Mouse (Mus musculus) MEL (cell line): ENCODE measurements at regions not wholly inside any gene's neighbourhood (a gene's known extent, or its start where the extent isn't known, plus 50 kb on each side); places are given as distances from the start of the nearest gene placed in this dataset.

Experiments used
- DNase-seq: peaks from one replicate; pipeline ENCODE4 v3.0.0; 2011; ENCODE audit warnings: low read depth, low spot score
- H3K27ac ChIP-seq: 2 replicates; pipeline ENCODE4 v1.5.1; 2012; ENCODE audit warnings: low read depth, mild to moderate bottlenecking, control low read depth, low read length, moderate library complexity; ENCODE audit not compliant: control insufficient read depth
- H3K27me3 ChIP-seq, 2 experiments: fragments of 150-350 bp in 1 of 2; sonication (generic) in 1 of 2; 2 replicates each; pipeline ENCODE4 v1.6.1; 2012; ENCODE audit warnings: low read length in 2 of 2, mild to moderate bottlenecking in 2 of 2, improper control_type of control experiment in 1 of 2, moderate library complexity in 1 of 2; ENCODE audit not compliant: insufficient read depth in 2 of 2, control insufficient read depth in 1 of 2
- H3K36me3 ChIP-seq, 2 experiments: 2 replicates each; pipeline ENCODE4 v1.6.1; 2012 to 2014; ENCODE audit warnings: low read length in 2 of 2, improper control_type of control experiment in 1 of 2, inconsistent platforms in 1 of 2, mild to moderate bottlenecking in 1 of 2; ENCODE audit not compliant: insufficient read depth in 2 of 2, control insufficient read depth in 1 of 2
- H3K4me1 ChIP-seq, 2 experiments: fragments of 150-350 bp in 1 of 2; sonication (generic) in 1 of 2; 2 replicates each; pipeline ENCODE4 v1.6.1; 2012; ENCODE audit warnings: low read length in 2 of 2, improper control_type of control experiment in 1 of 2, mild to moderate bottlenecking in 1 of 2; ENCODE audit not compliant: insufficient read depth in 2 of 2, control insufficient read depth in 1 of 2
- H3K4me3 ChIP-seq, 2 experiments: fragments of 150-350 bp in 1 of 2; sonication (generic) in 1 of 2; 2 replicates each; pipeline ENCODE4 v1.5.1; 2012; ENCODE audit warnings: low read depth in 2 of 2, low read length in 2 of 2, mild to moderate bottlenecking in 2 of 2, moderate library complexity in 2 of 2, control low read depth in 1 of 2, improper control_type of control experiment in 1 of 2; ENCODE audit not compliant: control insufficient read depth in 1 of 2, insufficient read depth in 1 of 2
- H3K79me2 ChIP-seq: 2 replicates; pipeline ENCODE4 v1.6.1; 2012; ENCODE audit warnings: mild to moderate bottlenecking, low read length, moderate library complexity; ENCODE audit not compliant: control insufficient read depth, poor library complexity, insufficient read depth
- H3K9ac ChIP-seq: 2 replicates; pipeline ENCODE4 v1.6.1; 2012; ENCODE audit warnings: low read depth, mild to moderate bottlenecking, control low read depth, low read length, moderate library complexity; ENCODE audit not compliant: control insufficient read depth, poor library complexity, severe bottlenecking
- H3K9me3 ChIP-seq: fragments of 150-350 bp; sonication (generic); replicated peaks from 2 replicates; pipeline ENCODE4 v1.6.1; 2012; ENCODE audit warnings: mild to moderate bottlenecking, low read length, improper control_type of control experiment, moderate library complexity; ENCODE audit not compliant: insufficient read depth
- BHLHE40 ChIP-seq: IDR thresholded peaks from 2 replicates; pipeline ENCODE4 v1.6.1; 2012; ENCODE audit warnings: low read depth, mild to moderate bottlenecking, inconsistent platforms, low read length, improper control_type of control experiment, borderline replicate concordance
- CTCF ChIP-seq, 3 experiments: IDR thresholded peaks in 2 of 3; conservative IDR thresholded peaks in 1 of 3; 2 replicates each; pipeline ENCODE4 v1.5.1; 2011 to 2012; ENCODE audit warnings: low read length in 3 of 3, low read depth in 2 of 3, mild to moderate bottlenecking in 2 of 3, improper control_type of control experiment in 1 of 3, inconsistent platforms in 1 of 3, mixed read lengths in 1 of 3, moderate library complexity in 1 of 3; ENCODE audit not compliant: control insufficient read depth in 1 of 3, insufficient read depth in 1 of 3, poor library complexity in 1 of 3, severe bottlenecking in 1 of 3
- ETS1 ChIP-seq: IDR thresholded peaks from 2 replicates; pipeline ENCODE4 v1.6.1; 2012; ENCODE audit warnings: low read depth, mild to moderate bottlenecking, inconsistent platforms, low read length, improper control_type of control experiment, moderate library complexity
- GATA1 ChIP-seq: IDR thresholded peaks from 2 replicates; pipeline ENCODE4 v1.6.1; 2011; ENCODE audit warnings: low read depth, low read length, improper control_type of control experiment
- KAT2A ChIP-seq: conservative IDR thresholded peaks from 2 replicates; pipeline ENCODE4 v1.6.1; 2012; ENCODE audit warnings: low read depth, low read length, improper control_type of control experiment, inconsistent platforms
- MAZ ChIP-seq: IDR thresholded peaks from 2 replicates; pipeline ENCODE4 v1.6.1; 2012; ENCODE audit warnings: low read depth, mild to moderate bottlenecking, inconsistent platforms, low read length, improper control_type of control experiment
- MEF2A ChIP-seq: IDR thresholded peaks from 2 replicates; pipeline ENCODE4 v1.6.1; 2014; ENCODE audit warnings: low read depth, mild to moderate bottlenecking, inconsistent platforms, low read length, improper control_type of control experiment; ENCODE audit not compliant: poor library complexity, insufficient replicate concordance, severe bottlenecking; ENCODE audit errors: extremely low read depth
- MXI1 ChIP-seq: IDR thresholded peaks from 2 replicates; pipeline ENCODE4 v1.6.1; 2011; ENCODE audit warnings: mild to moderate bottlenecking, low read depth, low read length, improper control_type of control experiment
- NELFE ChIP-seq: IDR thresholded peaks from 2 replicates; pipeline ENCODE4 v1.6.1; 2011; ENCODE audit warnings: low read depth, low read length, improper control_type of control experiment
- POLR2A ChIP-seq, 2 experiments: IDR thresholded peaks; 2 replicates each; pipeline ENCODE4 v1.6.1; 2011 to 2012; ENCODE audit warnings: low read length in 2 of 2, mild to moderate bottlenecking in 2 of 2, control low read depth in 1 of 2, improper control_type of control experiment in 1 of 2, low read depth in 1 of 2, moderate library complexity in 1 of 2; ENCODE audit not compliant: control insufficient read depth in 1 of 2, insufficient read depth in 1 of 2, poor library complexity in 1 of 2
- POLR2AphosphoS2 ChIP-seq: IDR thresholded peaks from 2 replicates; pipeline ENCODE4 v1.6.1; 2011; ENCODE audit warnings: low read length, improper control_type of control experiment
- RAD21 ChIP-seq: IDR thresholded peaks from 2 replicates; pipeline ENCODE4 v1.6.1; 2011; ENCODE audit warnings: mild to moderate bottlenecking, low read depth, low read length, improper control_type of control experiment
- TAL1 ChIP-seq: IDR thresholded peaks from 2 replicates; pipeline ENCODE4 v1.6.1; 2012; ENCODE audit warnings: mild to moderate bottlenecking, inconsistent platforms, low read length, moderate library complexity, mixed read lengths
- TCF12 ChIP-seq: IDR thresholded peaks from 2 replicates; pipeline ENCODE4 v1.6.1; 2014; ENCODE audit warnings: low read depth, mild to moderate bottlenecking, inconsistent platforms, low read length, improper control_type of control experiment, moderate library complexity
- USF1 ChIP-seq: IDR thresholded peaks from 2 replicates; pipeline ENCODE4 v1.6.1; 2014; ENCODE audit warnings: low read depth, mild to moderate bottlenecking, inconsistent platforms, low read length, improper control_type of control experiment, moderate library complexity
- USF2 ChIP-seq, 2 experiments: IDR thresholded peaks; 2 replicates each; pipeline ENCODE4 v1.6.1; 2011 to 2012; ENCODE audit warnings: improper control_type of control experiment in 2 of 2, low read length in 2 of 2, borderline replicate concordance in 1 of 2, inconsistent platforms in 1 of 2, low read depth in 1 of 2, mild to moderate bottlenecking in 1 of 2; ENCODE audit not compliant: insufficient read depth in 1 of 2
- ZC3H11A ChIP-seq: IDR thresholded peaks from 2 replicates; pipeline ENCODE4 v1.6.1; 2012; ENCODE audit warnings: low read depth, mild to moderate bottlenecking, inconsistent platforms, low read length, improper control_type of control experiment
- ZMIZ1 ChIP-seq: IDR thresholded peaks from 2 replicates; pipeline ENCODE4 v1.6.1; 2012; ENCODE audit warnings: low read depth, mild to moderate bottlenecking, inconsistent platforms, low read length, improper control_type of control experiment, moderate library complexity

DNA sequence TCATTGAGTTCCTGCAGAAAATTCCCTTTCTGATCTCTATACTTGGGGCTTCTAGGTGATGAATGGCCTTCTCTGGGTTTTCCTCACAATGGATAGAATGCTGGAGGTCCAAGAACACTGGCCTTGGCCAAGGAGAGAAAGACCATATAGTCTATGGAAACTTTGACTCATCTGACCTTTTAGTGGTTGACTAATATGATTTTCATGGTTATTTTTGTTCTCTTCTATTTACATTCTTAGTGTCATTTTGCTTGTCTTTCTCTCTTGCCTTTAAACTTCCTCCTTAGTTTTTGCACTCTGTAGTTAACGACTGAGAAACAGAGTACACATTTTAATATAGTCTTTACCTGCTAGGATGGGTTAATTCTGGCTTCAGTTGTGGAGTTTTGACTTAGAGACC lies 65.6 kb downstream of the Rtl9 start:
- DNase-seq: no peak
- TF ChIP-seq POLR2A (IDR thresholded peaks at IDR 0.05; ENCODE audit: control insufficient read depth in 1 of 2, insufficient read depth in 1 of 2, low read depth in 1 of 2, low read length in 2 of 2, poor library complexity in 1 of 2) (no peak), TAL1 (no peak), MAZ (no peak), KAT2A (no peak), MXI1 (no peak), NELFE (no peak), TCF12 (no peak), USF1 (no peak), ETS1 (no peak)

DNA sequence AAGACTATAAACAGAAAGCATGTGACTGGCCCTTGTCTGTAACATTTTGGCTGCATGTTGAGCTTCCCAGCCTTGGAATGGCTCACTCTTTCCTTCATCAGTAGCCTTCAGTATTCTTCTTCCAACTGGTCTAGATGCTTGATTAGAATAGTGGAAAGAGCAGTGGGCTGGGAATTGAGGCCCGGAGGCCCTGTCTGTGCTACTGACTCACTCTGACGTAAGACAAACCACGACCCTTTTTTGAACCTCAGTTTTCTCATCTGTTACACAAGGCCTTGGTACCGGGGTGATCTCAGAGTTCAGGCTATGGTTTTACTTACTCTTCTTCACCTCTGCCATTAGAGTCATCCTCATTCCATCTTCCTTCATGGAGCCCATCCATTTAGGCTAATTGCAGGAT lies 95.2 kb downstream of the Rtl9 start:
- H3K4me1 ChIP-seq: no peaks in the 10 kb centered on the region
- no peaks in the 10 kb centered on the region for H3K9me3 ChIP-seq
- no peaks in the 10 kb centered on the region for H3K79me2 ChIP-seq
- no peak overlapping the region for H3K9ac ChIP-seq
- no peaks in the 10 kb centered on the region; a peak in 1 of 4 replicates for H3K27me3 ChIP-seq
- no peaks in the 10 kb centered on the region for H3K36me3 ChIP-seq
- TF ChIP-seq ZMIZ1: no peak
- no peak for TF ChIP-seq ETS1
- TF ChIP-seq TCF12: no peak
- TF ChIP-seq GATA1: no peak
- no peak overlapping the region for H3K27ac ChIP-seq
- no peak for DNase-seq
- no peak overlapping the region for H3K4me3 ChIP-seq

More for the DNA sequence above, 65.6 kb downstream of the Rtl9 start:
- Histone ChIP-seq H3K36me3 (no peaks in the 10 kb centered on the region), H3K27me3 (no peaks in the 10 kb centered on the region; a peak in 1 of 4 replicates), H3K4me3 (no peak overlapping the region), H3K9me3 (no peaks in the 10 kb centered on the region), H3K9ac (no peak overlapping the region), H3K79me2 (no peaks in the 10 kb centered on the region), H3K27ac (no peak overlapping the region), H3K4me1 (no peaks in the 10 kb centered on the region)

DNA sequence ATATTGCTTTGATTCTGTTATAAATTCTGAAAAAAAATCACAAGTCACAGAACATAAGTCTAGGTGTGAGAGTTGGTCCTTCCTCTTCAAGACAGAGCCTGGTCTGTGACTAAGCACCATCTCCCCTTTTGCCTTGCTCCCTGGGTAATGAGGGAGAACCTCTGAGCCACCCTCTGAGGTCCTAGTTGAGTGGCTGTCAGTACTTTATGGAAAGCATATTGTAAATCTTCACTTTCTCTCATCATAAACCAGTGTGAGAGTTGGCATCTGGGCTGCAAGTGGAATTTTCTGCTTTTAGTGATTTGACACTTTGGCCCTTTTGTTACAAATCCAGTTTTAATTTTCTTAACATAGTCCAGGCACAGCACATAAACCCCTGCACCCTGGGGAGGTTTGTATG lies 103.3 kb downstream of the Rtl9 start:
- H3K79me2 ChIP-seq: no peaks in the 10 kb centered on the region
- no peak overlapping the region for H3K9ac ChIP-seq
- DNase-seq: no peak
- H3K36me3 ChIP-seq: no peaks in the 10 kb centered on the region
- TF ChIP-seq CTCF (IDR thresholded peaks at IDR 0.05 in 2 of 3, conservative IDR thresholded peaks at IDR 0.05 in 1 of 3; ENCODE audit: control insufficient read depth in 1 of 3, insufficient read depth in 1 of 3, low read depth in 2 of 3, low read length in 3 of 3, poor library complexity in 1 of 3, severe bottlenecking in 1 of 3): no peak
- TF ChIP-seq RAD21: no peak
- no peak for TF ChIP-seq MEF2A
- TF ChIP-seq BHLHE40: no peak
- no peak for TF ChIP-seq POLR2AphosphoS2
- TF ChIP-seq TCF12: no peak
- no peak for TF ChIP-seq ZC3H11A
- TF ChIP-seq USF2 (IDR thresholded peaks at IDR 0.05; ENCODE audit: borderline replicate concordance in 1 of 2, insufficient read depth in 1 of 2, low read depth in 1 of 2, low read length in 2 of 2): no peak
- no peak for TF ChIP-seq GATA1
- TF ChIP-seq MAZ: no peak
- H3K27ac ChIP-seq: no peak overlapping the region
- H3K4me1 ChIP-seq: no peaks in the 10 kb centered on the region
- no peaks in the 10 kb centered on the region for H3K9me3 ChIP-seq
- peaks cover 0 to 2% of the 10 kb centered on the region in 2 experiments; a peak in 2 of 4 replicates for H3K27me3 ChIP-seq
- no peak overlapping the region for H3K4me3 ChIP-seq
